Mouse (Mus musculus): Measurements from ENCODE around the gene Sumf2. TPM values are rescaled to one million over a fixed set of nuclear protein-coding genes. Genes with fewer than 3 reads are reported as not detected.

Gene Sumf2
- total RNA-seq, 2 experiments from 2014 or later = 9.2 to 10.4 TPM

DNA sequence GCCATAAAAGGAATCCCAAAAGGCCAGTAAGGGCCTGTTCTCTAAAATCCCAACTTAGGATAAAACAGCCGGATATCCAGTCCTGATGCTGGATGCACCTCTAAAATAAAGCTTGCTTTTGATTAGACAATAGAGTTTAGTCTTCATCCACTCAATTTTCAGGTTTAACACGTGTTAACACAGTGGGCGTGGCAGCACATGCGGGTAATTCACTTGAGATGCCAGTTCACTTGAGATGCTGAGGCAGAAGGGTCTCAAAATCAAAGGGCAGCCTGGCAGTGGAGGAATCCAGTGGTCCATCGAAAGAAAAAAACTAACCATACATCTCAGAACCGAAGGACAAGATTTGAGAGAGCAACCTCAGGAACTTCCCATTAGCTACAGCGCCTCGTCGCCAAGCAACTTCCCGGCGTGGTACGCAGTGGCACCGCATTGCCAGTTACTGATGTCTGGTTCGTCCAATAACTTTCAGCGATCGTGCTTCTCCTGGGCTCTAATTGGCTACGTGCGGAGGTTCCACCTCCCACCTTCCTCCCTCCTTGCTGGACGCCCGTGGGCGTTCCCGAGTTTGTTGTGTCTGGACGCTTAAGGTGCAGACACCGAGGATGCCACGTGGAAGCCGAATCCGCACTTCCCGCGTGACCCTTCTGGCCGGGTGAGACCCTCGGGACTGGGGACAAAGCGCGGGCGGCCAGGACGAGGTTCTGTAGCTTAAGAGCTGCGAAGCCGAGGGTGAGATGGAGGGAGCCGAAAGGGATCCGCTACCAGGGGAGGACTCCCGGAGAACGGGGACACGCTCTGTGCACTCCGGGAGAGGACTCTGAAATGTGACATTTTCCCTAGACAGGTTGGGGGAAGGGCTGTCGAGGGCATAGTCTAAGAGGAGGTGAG, 48.7 kb downstream of the Sumf2 start, which contains the start of gene Zbed5:
Gene Zbed5 (plus strand): TSS at position 526 of the 891 bp plus-strand sequence.
- DNase-seq = peak; percentile 84
- intact Hi-C loops (cut with DNase I; ENCODE audit: low total_unique reads) = no loop called here

GRCm38 (mm10) chr5:129898449-129898848, 51.7 kb downstream of the Sumf2 start, which contains the start of gene Phkg1:
TSS of gene Phkg1 (minus strand) at chr5:129898549.
- intact Hi-C loops (cut with DNase I; ENCODE audit: low total_unique reads) = no loop called here
- no peak for DNase-seq

DNA sequence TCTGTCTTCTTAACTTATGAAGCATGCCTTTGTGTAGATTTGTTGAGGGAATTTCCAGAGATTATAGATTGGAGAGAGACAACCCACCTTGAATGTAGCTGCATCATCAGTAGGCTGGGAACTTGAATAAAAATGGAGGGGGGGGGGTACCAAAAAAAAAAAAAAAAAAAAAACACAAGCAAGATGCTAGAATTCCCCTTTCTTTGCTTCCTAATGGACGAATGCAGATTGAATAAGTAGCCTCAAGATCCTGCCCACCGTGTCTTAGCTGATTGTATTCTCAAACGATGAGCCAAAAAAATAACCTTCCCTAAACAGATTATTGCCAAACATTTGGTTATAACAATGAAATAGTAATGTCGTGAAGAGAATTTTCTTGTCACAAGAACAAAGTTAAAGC, 61.0 kb downstream of the Sumf2 start:
- no peak for DNase-seq
- intact Hi-C loops (cut with DNase I; ENCODE audit: low total_unique reads) = no loop called here

- intact Hi-C loops (cut with DNase I; ENCODE audit: low total_unique reads) = no loop called here
Observed at GRCm38 (mm10) chr5:129908242-129908965, 61.6 kb downstream of the Sumf2 start, which contains the start of gene Nupr1l. TSS of gene Nupr1l (plus strand) at chr5:129908540.

DNA sequence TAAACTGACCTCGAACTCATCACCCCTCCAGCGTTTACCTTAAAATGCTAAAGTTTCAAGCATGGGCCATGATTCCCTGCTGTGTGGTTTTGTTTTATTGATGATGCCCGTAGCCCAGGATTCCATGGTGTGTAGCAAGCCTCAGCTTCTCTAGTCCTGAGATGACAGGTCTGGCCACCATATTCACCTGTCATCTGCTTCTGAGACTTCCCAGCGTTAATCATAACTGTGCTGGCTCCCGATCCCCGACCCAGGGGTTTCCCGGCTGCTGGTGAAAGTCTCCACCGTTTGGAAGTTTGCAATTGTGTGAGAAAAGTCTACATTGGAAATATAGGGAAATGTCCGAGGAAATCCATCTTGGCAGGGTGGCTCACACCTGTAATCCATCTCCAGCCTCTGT, 62.4 kb downstream of the Sumf2 start:
- intact Hi-C loops (cut with DNase I; ENCODE audit: low total_unique reads) = no loop called here

More at GRCm38 (mm10) chr5:129908242-129908965, 61.6 kb downstream of the Sumf2 start, which contains the start of gene Nupr1l:
- DNase-seq = peak; percentile 92

GRCm38 (mm10) chr5:129909591-129909990, 62.8 kb downstream of the Sumf2 start:
- intact Hi-C loops (cut with DNase I; ENCODE audit: low total_unique reads) = no loop called here
- no peak for DNase-seq

More for the DNA sequence above, 62.4 kb downstream of the Sumf2 start:
- no peak for DNase-seq

Other genes with a start within 250 kb of the Sumf2 start
- 1 to 10 TPM; 2.0 to 2.7 TPM for gene Zfp11, start 176.9 kb upstream of the Sumf2 start, total RNA-seq (2021)
- not detected for gene Sept14, start 138.5 kb upstream of the Sumf2 start, total RNA-seq (2021)
- gene Mrps17, start 131.5 kb upstream of the Sumf2 start, total RNA-seq (2021) = 10 to 100 TPM; 64.4 to 69.3 TPM
- 100 to 1,000 TPM; 470 to 562 TPM for gene Nipsnap2, start 121.9 kb upstream of the Sumf2 start, total RNA-seq (2021)
- 10 to 100 TPM; 13.0 to 16.2 TPM for gene Psph, start 59.5 kb upstream of the Sumf2 start, total RNA-seq (2021)
- gene Chchd2, start 40.5 kb downstream of the Sumf2 start, total RNA-seq (2021) = 100 to 1,000 TPM; 477 to 529 TPM
- gene Zbed5, start 48.7 kb downstream of the Sumf2 start, total RNA-seq (2021) = under 1 TPM; 0.53 to 0.84 TPM
- gene Phkg1, start 51.6 kb downstream of the Sumf2 start, total RNA-seq (2021) = 100 to 1,000 TPM; 245 to 293 TPM
- under 1 TPM; 0.11 to 0.39 TPM for gene Nupr1l, start 61.6 kb downstream of the Sumf2 start, total RNA-seq (2021)
- gene Vkorc1l1, start 95.0 kb downstream of the Sumf2 start, total RNA-seq (2021) = 10 to 100 TPM; 16.2 to 17.4 TPM
- gene Gusb, start 156.1 kb downstream of the Sumf2 start, total RNA-seq (2021) = 10 to 100 TPM; 10.6 to 13.4 TPM
- gene Asl, start 182.3 kb downstream of the Sumf2 start, total RNA-seq (2021) = 10 to 100 TPM; 12.5 to 15.8 TPM
- gene Crcp, start 182.3 kb downstream of the Sumf2 start, total RNA-seq (2021) = 10 to 100 TPM; 11.1 to 12.6 TPM
- 10 to 100 TPM; 15.6 to 22.6 TPM for gene Tpst1, start 226.3 kb downstream of the Sumf2 start, total RNA-seq (2021)